ENCODE assay signal across 8 mouse cellular contexts in genomic region chr10:42941697-42942221, GRCm38 (mm10).
DNase-seq lines count a peak whose midpoint lies in the region; ATAC-seq lines count a peak whose summit lies in the region.

No protein-coding gene starts in this region.

- peak overlapping the region; percentile 78 for H3K27ac ChIP-seq in forebrain, embryonic 13.5 days
- no peak overlapping the region for H3K27ac ChIP-seq in lung, embryonic 16.5 days (ENCODE audit: low read length)

- H3K4me1 ChIP-seq in forebrain, embryonic 13.5 days = peaks cover 12% of the 10 kb centered on the region
- no peaks in the 10 kb centered on the region for H3K4me1 ChIP-seq in lung, embryonic 16.5 days (replicated peaks; ENCODE audit: control insufficient read depth, insufficient read depth, low read length)

- peak; percentile 78 for ATAC-seq in CD4-positive, CD25-positive, alpha-beta regulatory T cell, adult 4 months
- peak; percentile 59 for ATAC-seq in activated CD4-positive, CD25-positive, alpha-beta regulatory T cell, adult 4 months
- peak; percentile 87 for ATAC-seq in forebrain, embryonic 13.5 days
- peak; percentile 52; the same call in 1 of the 2 replicates for ATAC-seq in lung, embryonic 16.5 days (ENCODE audit: low read depth)
- no peak for ATAC-seq in megakaryocyte-erythroid progenitor cell, adult 5-6 weeks (replicated peaks; ENCODE audit: low FRiP score, low TSS enrichment, poor library complexity, severe bottlenecking)

- intact Hi-C loops in heart, postnatal 36 days (cut with DNase I) = loop anchor here (1.0 to 5.0 kb wide), 3 partner anchors 99 to 244 kb away; no protein-coding TSS in a partner anchor

- peak overlapping the region; percentile 47 for H3K4me2 ChIP-seq in forebrain, embryonic 13.5 days
- no peak overlapping the region for H3K4me2 ChIP-seq in lung, embryonic 16.5 days (ENCODE audit: low read depth, low read length)

- H3K9me3 ChIP-seq in forebrain, embryonic 13.5 days (replicated peaks) = no peaks in the 10 kb centered on the region
- no peaks in the 10 kb centered on the region for H3K9me3 ChIP-seq in lung, embryonic 16.5 days (ENCODE audit: control insufficient read depth, low read length)

- WGBS in forebrain, embryonic 13.5 days = 45% methylated on average over 14 of the region's 14 CpGs
- WGBS in lung, embryonic 16.5 days = 64% methylated on average over 14 of the region's 14 CpGs

- no peaks in the 10 kb centered on the region for H3K27me3 ChIP-seq in forebrain, embryonic 13.5 days
- H3K27me3 ChIP-seq in lung, embryonic 16.5 days (ENCODE audit: control insufficient read depth, insufficient read depth, low read depth, low read length) = peaks cover 3% of the 10 kb centered on the region

- peak overlapping the region; percentile 45 for H3K9ac ChIP-seq in forebrain, embryonic 13.5 days
- H3K9ac ChIP-seq in lung, embryonic 16.5 days (ENCODE audit: low read length) = 0 out of 2 replicates have a peak overlapping the region, but pooled peaks have one; percentile 6

- no peaks in the 10 kb centered on the region for H3K36me3 ChIP-seq in forebrain, embryonic 13.5 days (ENCODE audit: poor library complexity, severe bottlenecking)
- H3K36me3 ChIP-seq in lung, embryonic 16.5 days (ENCODE audit: control insufficient read depth, insufficient read depth, low read length) = no peaks in the 10 kb centered on the region

- peak; percentile 58 to 62 for DNase-seq in heart, postnatal 36 days
- peak; percentile 70 to 80 for DNase-seq in kidney, postnatal 4 days
- peak; percentile 34 for DNase-seq in ovary, postnatal 36 days (ENCODE audit: low spot score)

- H3K4me3 ChIP-seq in forebrain, embryonic 13.5 days = no peak overlapping the region
- no peak overlapping the region for H3K4me3 ChIP-seq in lung, embryonic 16.5 days (ENCODE audit: low read length)
